Mouse (Mus musculus): ENCODE measurements at regions not wholly inside any gene's neighbourhood (a gene's known extent, or its start where the extent isn't known, plus 50 kb on each side); places are given as distances from the start of the nearest gene placed in this dataset.

GRCm38 (mm10) chr10:111694227-111695200 is 188.4 kb downstream of the Phlda1 start:
- no peak for DNase-seq (ENCODE audit: extremely low spot score)

DNA sequence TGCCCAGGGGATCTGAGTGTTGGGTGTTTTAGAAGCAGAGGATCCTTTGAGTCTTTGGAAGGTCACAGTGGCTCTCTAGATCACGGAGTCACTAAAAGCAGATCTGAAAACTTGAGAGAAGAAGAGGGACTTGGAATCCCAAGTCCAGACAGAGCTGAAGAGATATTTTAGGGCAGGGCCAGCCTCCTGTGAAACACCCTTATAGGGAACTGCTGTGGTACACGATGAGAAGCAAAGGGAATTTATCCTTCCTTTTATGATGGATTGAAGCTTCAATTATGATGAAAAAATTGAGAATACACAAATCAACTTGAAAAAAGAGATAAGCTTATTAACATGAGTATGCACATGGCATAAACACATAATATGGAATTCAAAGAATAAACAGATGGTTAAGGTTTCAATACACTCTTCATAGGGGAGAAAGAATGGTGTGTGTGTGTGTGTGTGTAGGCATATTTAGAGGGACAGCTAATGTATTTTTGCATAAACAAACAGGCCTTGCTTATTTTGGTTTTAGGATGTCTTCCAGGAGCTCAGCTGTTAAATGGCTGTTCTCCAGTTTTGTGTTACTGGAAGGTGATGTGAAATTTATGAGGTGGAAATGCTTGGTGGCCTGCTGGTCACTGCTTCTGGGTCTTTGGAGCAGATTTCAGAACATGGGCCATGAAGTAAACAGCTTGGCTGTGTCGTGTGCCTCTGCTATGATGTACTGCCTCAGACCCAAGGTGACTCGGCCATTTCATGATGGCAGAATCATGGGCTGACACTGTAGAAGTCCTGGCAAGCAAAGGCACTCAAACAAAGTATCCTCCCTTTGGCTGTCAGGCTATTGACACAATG is 190.1 kb downstream of the Phlda1 start:
- DNase-seq (ENCODE audit: extremely low spot score): no peak

DNA sequence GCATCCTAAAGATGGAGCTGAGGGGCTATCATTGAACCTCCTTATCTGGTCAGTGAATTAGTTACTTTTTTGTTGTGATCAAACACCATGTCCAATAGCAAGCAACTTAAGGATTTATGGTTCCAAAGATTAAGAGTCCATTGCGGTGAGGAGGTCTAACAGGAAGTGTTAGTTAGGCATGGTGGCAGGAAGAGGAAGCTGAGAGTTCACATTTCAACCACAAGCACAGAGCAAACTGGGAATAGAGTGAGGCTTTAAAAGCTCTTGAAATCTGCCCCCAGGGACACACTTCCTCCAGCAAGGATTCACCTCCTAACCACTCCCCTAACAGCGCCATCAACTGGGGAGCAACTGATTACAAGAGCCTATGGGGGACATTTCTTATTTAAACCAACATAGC is 190.9 kb downstream of the Phlda1 start:
- DNase-seq (ENCODE audit: extremely low spot score): no peak

- DNase-seq (ENCODE audit: extremely low spot score): no peak
Measured at GRCm38 (mm10) chr10:111699557-111700508, 193.7 kb downstream of the Phlda1 start.

- DNase-seq (ENCODE audit: extremely low spot score): no peak
Measured at GRCm38 (mm10) chr10:111700570-111700969, 194.5 kb downstream of the Phlda1 start.

GRCm38 (mm10) chr10:111701138-111701537 is 195.1 kb downstream of the Phlda1 start:
- no peak for DNase-seq (ENCODE audit: extremely low spot score)

DNA sequence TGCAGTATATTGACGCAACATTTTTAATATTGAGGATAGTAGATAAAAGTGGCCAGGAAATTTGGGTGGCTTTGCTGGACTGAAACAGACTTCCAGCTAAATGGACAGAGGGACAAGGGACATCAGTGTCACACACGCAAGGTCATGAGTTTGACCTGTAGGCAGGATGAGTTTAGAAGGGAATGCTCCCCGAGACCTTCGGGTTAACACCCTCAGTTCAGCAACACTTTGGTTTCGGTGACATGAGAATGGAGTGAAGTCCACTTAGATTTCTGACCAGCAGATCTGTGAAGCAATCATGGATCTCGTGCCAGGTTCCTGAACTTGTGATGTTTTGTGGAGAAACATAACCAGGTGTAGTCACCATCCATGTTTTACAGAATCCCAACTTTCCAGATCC is 196.3 kb downstream of the Phlda1 start:
- no peak for DNase-seq (ENCODE audit: extremely low spot score)

DNA sequence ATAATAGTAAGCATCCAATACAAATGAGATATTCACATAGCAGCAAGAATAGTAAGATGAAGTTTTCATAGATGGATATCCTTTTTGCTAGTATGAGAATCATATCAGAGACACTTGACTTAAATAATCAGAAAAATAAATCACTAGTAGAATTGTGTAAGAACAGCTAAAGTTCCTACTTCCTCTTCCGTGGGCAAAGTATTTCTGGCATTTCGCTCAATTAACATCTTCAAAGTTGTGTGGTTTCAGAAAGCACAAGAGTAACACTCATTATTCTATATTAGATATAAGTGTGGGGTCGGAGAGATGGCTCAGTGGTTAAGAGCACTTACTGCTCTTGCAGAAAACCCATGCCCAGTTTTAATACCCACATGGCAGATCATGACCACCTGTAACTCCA is 197.4 kb downstream of the Phlda1 start:
- no peak for DNase-seq (ENCODE audit: extremely low spot score)

DNA sequence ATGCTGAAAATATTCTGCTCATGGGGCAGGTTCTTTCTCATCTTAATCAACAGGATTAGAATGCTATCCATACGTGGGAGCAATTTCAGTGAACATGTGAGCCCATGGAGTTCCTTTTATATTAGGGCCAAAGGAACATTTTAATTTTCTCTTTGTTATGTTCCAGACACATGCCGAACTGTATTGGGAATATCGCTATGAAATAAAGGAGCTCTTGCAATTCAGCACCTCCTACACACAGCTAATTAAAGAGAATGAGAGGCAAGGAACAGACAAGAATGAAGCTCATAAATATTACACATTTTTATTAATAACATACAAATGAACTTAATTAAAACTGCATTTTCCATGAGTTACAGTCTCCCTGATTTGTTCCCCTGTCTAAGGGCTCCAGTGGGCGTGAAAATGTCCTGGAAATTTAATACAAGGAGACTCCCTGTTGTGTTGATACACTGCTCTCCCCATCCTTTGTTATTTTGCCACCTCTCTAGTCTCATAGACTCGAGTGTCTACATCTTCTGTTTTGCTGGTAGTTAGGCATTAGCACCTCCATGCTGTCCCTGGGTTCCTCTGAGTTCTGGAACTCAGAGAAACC is 205.5 kb downstream of the Phlda1 start:
- DNase-seq (ENCODE audit: extremely low spot score): no peak

DNA sequence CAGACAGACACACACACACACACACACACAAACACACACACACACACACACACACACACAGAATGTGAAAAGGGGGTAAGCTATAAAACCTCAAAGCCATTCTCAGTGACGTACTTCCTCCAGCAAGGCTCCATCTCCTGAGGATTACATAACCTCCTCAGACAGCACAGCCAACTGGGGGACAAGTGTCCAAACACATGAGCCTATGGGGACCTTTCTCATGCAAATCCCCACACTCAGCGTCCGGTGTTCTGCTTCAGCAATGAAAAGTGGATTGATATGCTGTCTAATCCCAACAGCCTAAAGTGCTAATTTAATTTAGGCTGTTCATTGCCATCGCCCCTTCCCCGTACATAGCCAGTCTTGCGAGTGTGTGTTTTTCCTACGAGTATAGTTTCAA is 206.9 kb downstream of the Phlda1 start:
- DNase-seq (ENCODE audit: extremely low spot score): no peak

DNA sequence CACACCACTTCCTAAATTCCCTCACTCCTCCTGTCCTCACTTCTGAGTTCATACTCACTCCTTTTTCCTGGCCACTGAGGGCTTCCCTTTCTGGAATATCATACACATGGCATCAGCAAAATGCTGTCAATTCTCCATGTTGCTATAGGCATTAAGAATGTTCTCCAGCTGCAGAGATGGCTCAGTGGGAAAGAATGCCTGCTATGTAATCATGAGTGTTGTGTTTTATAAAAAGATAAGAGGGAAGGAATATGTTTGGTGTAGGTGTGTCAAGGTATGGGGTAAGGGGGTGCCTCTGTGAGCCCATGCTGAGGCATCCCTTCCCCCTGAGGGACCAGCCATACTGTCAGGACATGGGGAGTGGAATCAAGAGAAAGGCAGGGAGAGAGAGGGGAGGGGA is 207.6 kb downstream of the Phlda1 start:
- no peak for DNase-seq (ENCODE audit: extremely low spot score)

GRCm38 (mm10) chr10:111715172-111715571 is 209.1 kb downstream of the Phlda1 start:
- DNase-seq (ENCODE audit: extremely low spot score): no peak

- no peak for DNase-seq (ENCODE audit: extremely low spot score)
Measured at GRCm38 (mm10) chr10:111719632-111720031, 213.5 kb downstream of the Phlda1 start.

DNA sequence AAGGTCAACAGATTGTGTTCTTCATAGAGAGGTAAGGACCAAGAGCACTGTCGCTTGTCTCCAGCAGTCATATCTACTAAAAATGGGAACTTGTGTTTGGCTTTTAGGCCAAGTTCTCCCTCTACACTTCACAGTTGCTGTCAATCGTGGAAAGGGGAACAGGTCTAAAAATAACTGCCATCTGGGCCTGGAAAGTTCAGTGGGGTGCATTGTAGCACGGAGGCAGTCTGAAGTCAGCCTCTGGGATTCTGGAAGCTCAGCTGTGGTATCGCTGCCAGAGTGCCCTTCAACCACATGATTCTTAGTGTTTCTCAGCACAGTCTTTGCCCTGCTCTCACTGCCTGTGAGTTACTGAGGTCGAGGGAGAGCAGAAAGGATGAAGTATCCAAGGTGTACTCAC is 215.0 kb downstream of the Phlda1 start:
- no peak for DNase-seq (ENCODE audit: extremely low spot score)

DNA sequence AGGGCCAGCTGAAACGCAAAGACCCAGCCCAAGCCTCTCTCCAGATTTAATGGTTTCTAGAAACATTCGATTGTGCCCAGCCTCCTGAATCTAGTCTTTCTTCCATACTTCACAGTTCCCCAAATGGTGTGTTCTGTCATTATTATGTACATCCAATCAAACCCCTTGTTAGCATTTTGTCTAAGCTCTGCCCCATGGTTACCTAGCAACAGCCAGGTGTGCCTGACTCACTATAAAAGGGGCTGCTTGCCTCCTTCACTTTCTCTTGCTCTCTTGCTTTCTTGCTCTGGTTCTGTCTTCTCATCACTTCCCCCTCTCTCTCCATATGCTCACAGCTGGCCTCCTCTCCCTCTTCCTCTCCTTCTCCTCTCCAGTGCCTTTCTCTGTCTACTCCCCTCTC is 217.8 kb downstream of the Phlda1 start:
- DNase-seq (ENCODE audit: extremely low spot score): no peak

GRCm38 (mm10) chr10:111724574-111725414 is 218.7 kb downstream of the Phlda1 start:
- DNase-seq (ENCODE audit: extremely low spot score): peak; percentile 50

GRCm38 (mm10) chr10:111736026-111736425 is 229.9 kb downstream of the Phlda1 start:
- DNase-seq (ENCODE audit: extremely low spot score): no peak

GRCm38 (mm10) chr10:111739471-111740138 is 232.9 kb upstream of the Krr1 start:
- DNase-seq (ENCODE audit: extremely low spot score): no peak

DNA sequence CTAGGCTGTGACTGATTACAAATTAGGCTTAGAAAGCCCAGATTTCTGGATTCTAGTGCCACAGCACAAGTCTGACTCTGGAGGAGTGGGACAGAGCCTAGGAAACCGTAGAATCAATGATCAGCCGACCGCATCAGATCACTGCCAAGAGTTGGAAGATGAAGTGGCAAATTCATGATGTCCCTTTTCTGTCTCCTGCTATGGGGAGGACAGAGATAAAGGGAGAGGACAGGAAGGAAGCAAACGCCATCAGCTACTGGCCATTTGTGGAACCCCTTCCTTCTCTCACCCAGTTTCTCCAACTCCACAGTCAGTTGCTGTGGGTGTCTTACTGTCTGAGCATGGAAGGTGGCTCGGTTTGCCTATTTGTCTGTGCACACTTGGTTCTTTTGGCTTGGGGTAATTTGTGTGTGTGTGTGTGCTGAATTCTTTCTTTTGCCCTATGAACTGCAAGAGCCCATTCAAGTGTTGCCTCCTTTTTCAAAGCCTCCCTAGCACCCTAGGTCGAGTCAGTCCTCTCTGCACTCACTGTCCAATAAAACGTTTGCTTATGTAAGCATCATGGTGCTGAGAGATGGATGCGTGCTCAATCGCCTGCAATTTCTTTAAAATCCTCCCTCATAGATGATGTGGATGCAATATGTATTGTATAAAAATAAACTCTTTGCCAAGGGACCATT is 231.7 kb upstream of the Krr1 start:
- DNase-seq (ENCODE audit: extremely low spot score): no peak
